Mouse (Mus musculus): ENCODE measurements around the gene Tex44. TPM values are rescaled to one million over a fixed set of nuclear protein-coding genes. Genes with fewer than 3 reads are reported as not detected.

Tex44 gene
- total and polyA plus RNA-seq, 3 experiments = 0.16 TPM; not detected in 2

GRCm38 (mm10) chr1:86443386-86444172, 17.4 kb downstream of the Tex44 start:
- Histone ChIP-seq H3K36me3 (replicated peaks) (peaks cover 5% of the 10 kb centered on the region), H3K4me1 (ENCODE audit: insufficient read depth, low read depth, low read length) (peaks cover 63% of the 10 kb centered on the region), H3K4me3 (ENCODE audit: low read depth, low read length) (peak overlapping the region; percentile 7; the same call in 1 of the 2 replicates), H3K9me3 (replicated peaks) (no peaks in the 10 kb centered on the region), H3K27me3 (ENCODE audit: insufficient read depth, low read length) (peaks cover 8% of the 10 kb centered on the region)
- no peak for TF ChIP-seq GATA1 (IDR thresholded peaks at IDR 0.05; ENCODE audit: borderline replicate concordance, low read length)
- TF ChIP-seq TAL1 (conservative IDR thresholded peaks at IDR 0.05; ENCODE audit: low read depth, low read length) = no peak
- no peak for TF ChIP-seq POLR2AphosphoS5 (IDR thresholded peaks at IDR 0.05; ENCODE audit: insufficient replicate concordance, low read depth, low read length)
- TF ChIP-seq GATA2 (IDR thresholded peaks at IDR 0.05; ENCODE audit: borderline replicate concordance, low read depth, low read length) = no peak
- TF ChIP-seq CTCF (IDR thresholded peaks at IDR 0.05; ENCODE audit: low read depth, low read length) = no peak
- ATAC-seq (ENCODE audit: extremely low read depth, insufficient number of reproducible peaks, low FRiP score, poor library complexity, severe bottlenecking) = no peak
- DNase-seq (ENCODE audit: low spot score) = no peak

- Histone ChIP-seq H3K4me3 (ENCODE audit: low read depth, low read length) (no peak overlapping the region), H3K27me3 (ENCODE audit: insufficient read depth, low read length) (peaks cover 10% of the 10 kb centered on the region), H3K4me1 (ENCODE audit: insufficient read depth, low read depth, low read length) (peaks cover 32% of the 10 kb centered on the region), H3K36me3 (replicated peaks) (peaks cover 5% of the 10 kb centered on the region), H3K9me3 (replicated peaks) (no peaks in the 10 kb centered on the region)
- DNase-seq (ENCODE audit: low spot score) (no peak), ATAC-seq (ENCODE audit: extremely low read depth, insufficient number of reproducible peaks, low FRiP score, poor library complexity, severe bottlenecking) (no peak)
- TF ChIP-seq CTCF (IDR thresholded peaks at IDR 0.05; ENCODE audit: low read depth, low read length) (no peak), POLR2AphosphoS5 (IDR thresholded peaks at IDR 0.05; ENCODE audit: insufficient replicate concordance, low read depth, low read length) (no peak), GATA2 (IDR thresholded peaks at IDR 0.05; ENCODE audit: borderline replicate concordance, low read depth, low read length) (no peak), TAL1 (conservative IDR thresholded peaks at IDR 0.05; ENCODE audit: low read depth, low read length) (no peak), GATA1 (IDR thresholded peaks at IDR 0.05; ENCODE audit: borderline replicate concordance, low read length) (no peak)
Observed at GRCm38 (mm10) chr1:86447596-86448171, 21.6 kb downstream of the Tex44 start.

GRCm38 (mm10) chr1:86448272-86448671, 22.1 kb downstream of the Tex44 start:
- TF ChIP-seq TAL1 (conservative IDR thresholded peaks at IDR 0.05; ENCODE audit: low read depth, low read length) = no peak
- no peak for TF ChIP-seq CTCF (IDR thresholded peaks at IDR 0.05; ENCODE audit: low read depth, low read length)
- TF ChIP-seq GATA1 (IDR thresholded peaks at IDR 0.05; ENCODE audit: borderline replicate concordance, low read length) = no peak
- no peak for TF ChIP-seq GATA2 (IDR thresholded peaks at IDR 0.05; ENCODE audit: borderline replicate concordance, low read depth, low read length)
- no peak for TF ChIP-seq POLR2AphosphoS5 (IDR thresholded peaks at IDR 0.05; ENCODE audit: insufficient replicate concordance, low read depth, low read length)
- Histone ChIP-seq H3K9me3 (replicated peaks) (no peaks in the 10 kb centered on the region), H3K4me1 (ENCODE audit: insufficient read depth, low read depth, low read length) (peaks cover 27% of the 10 kb centered on the region), H3K4me3 (ENCODE audit: low read depth, low read length) (no peak overlapping the region), H3K36me3 (replicated peaks) (peaks cover 5% of the 10 kb centered on the region), H3K27me3 (ENCODE audit: insufficient read depth, low read length) (peaks cover 15% of the 10 kb centered on the region)
- DNase-seq (ENCODE audit: low spot score) = no peak
- no peak for ATAC-seq (ENCODE audit: extremely low read depth, insufficient number of reproducible peaks, low FRiP score, poor library complexity, severe bottlenecking)

GRCm38 (mm10) chr1:86449966-86450365, 23.8 kb downstream of the Tex44 start:
- Histone ChIP-seq H3K9me3 (replicated peaks) (no peaks in the 10 kb centered on the region), H3K4me3 (ENCODE audit: low read depth, low read length) (no peak overlapping the region), H3K4me1 (ENCODE audit: insufficient read depth, low read depth, low read length) (peaks cover 17% of the 10 kb centered on the region), H3K27me3 (ENCODE audit: insufficient read depth, low read length) (peaks cover 15% of the 10 kb centered on the region), H3K36me3 (replicated peaks) (no peaks in the 10 kb centered on the region)
- TF ChIP-seq TAL1 (conservative IDR thresholded peaks at IDR 0.05; ENCODE audit: low read depth, low read length) (no peak), GATA1 (IDR thresholded peaks at IDR 0.05; ENCODE audit: borderline replicate concordance, low read length) (no peak), CTCF (IDR thresholded peaks at IDR 0.05; ENCODE audit: low read depth, low read length) (no peak)
- ATAC-seq (ENCODE audit: extremely low read depth, insufficient number of reproducible peaks, low FRiP score, poor library complexity, severe bottlenecking) (no peak), DNase-seq (ENCODE audit: low spot score) (no peak)

- TF ChIP-seq POLR2AphosphoS5 (IDR thresholded peaks at IDR 0.05; ENCODE audit: insufficient replicate concordance, low read depth, low read length) (no peak), GATA2 (IDR thresholded peaks at IDR 0.05; ENCODE audit: borderline replicate concordance, low read depth, low read length) (no peak), CTCF (IDR thresholded peaks at IDR 0.05; ENCODE audit: low read depth, low read length) (no peak)
- Histone ChIP-seq H3K4me1 (ENCODE audit: insufficient read depth, low read depth, low read length) (peaks cover 17% of the 10 kb centered on the region), H3K4me3 (ENCODE audit: low read depth, low read length) (no peak overlapping the region), H3K36me3 (replicated peaks) (no peaks in the 10 kb centered on the region), H3K27me3 (ENCODE audit: insufficient read depth, low read length) (peaks cover 16% of the 10 kb centered on the region), H3K9me3 (replicated peaks) (no peaks in the 10 kb centered on the region)
- no peak for ATAC-seq (ENCODE audit: extremely low read depth, insufficient number of reproducible peaks, low FRiP score, poor library complexity, severe bottlenecking)
- no peak for DNase-seq (ENCODE audit: low spot score)
Observed at GRCm38 (mm10) chr1:86452713-86453112, 26.6 kb downstream of the Tex44 start.

GRCm38 (mm10) chr1:86456892-86457581, 30.9 kb downstream of the Tex44 start:
- Histone ChIP-seq H3K36me3 (replicated peaks) (no peaks in the 10 kb centered on the region), H3K9me3 (replicated peaks) (no peaks in the 10 kb centered on the region), H3K27me3 (ENCODE audit: insufficient read depth, low read length) (peaks cover 29% of the 10 kb centered on the region), H3K4me1 (ENCODE audit: insufficient read depth, low read depth, low read length) (peaks cover 11% of the 10 kb centered on the region), H3K4me3 (ENCODE audit: low read depth, low read length) (no peak overlapping the region)
- TF ChIP-seq POLR2AphosphoS5 (IDR thresholded peaks at IDR 0.05; ENCODE audit: insufficient replicate concordance, low read depth, low read length) = no peak
- TF ChIP-seq GATA1 (IDR thresholded peaks at IDR 0.05; ENCODE audit: borderline replicate concordance, low read length) = no peak
- TF ChIP-seq CTCF (IDR thresholded peaks at IDR 0.05; ENCODE audit: low read depth, low read length) = no peak
- TF ChIP-seq GATA2 (IDR thresholded peaks at IDR 0.05; ENCODE audit: borderline replicate concordance, low read depth, low read length) = no peak
- TF ChIP-seq TAL1 (conservative IDR thresholded peaks at IDR 0.05; ENCODE audit: low read depth, low read length) = no peak
- DNase-seq (ENCODE audit: low spot score) = no peak
- ATAC-seq (ENCODE audit: extremely low read depth, insufficient number of reproducible peaks, low FRiP score, poor library complexity, severe bottlenecking) = no peak
